Mouse (Mus musculus): Measurements from ENCODE around the gene Slc35f2.

DNA sequence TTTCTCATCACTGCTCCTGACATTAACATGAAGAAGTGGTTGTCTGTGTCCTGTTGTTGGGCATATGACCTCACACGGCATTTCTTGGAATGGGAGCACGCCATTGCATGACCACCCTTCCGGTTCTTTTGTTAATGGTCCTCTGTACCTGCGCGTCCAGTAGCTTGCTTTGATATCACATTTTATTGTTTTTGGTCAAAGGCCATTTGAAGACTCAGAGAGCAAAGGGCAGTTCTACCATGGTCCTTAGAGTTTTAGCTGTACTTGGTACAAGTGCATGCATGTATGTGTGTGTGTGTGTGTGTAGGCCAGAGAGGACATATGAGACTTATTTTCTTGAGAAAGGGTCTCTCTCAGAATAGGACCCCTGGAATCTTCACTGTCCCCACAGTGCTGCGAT, 42.1 kb downstream of the Slc35f2 start:
- TF ChIP-seq CHD2 (IDR thresholded peaks at IDR 0.05; ENCODE audit: low read depth, low read length) (no peak), HCFC1 (IDR thresholded peaks at IDR 0.05; ENCODE audit: borderline replicate concordance, insufficient read depth, low read length) (no peak)

Data from ES-E14 (cell line).